Mouse (Mus musculus): ENCODE measurements around the gene Serpinh1. TPM values are rescaled to one million over a fixed set of nuclear protein-coding genes. Genes with fewer than 3 reads are reported as not detected.

The Serpinh1 gene
- polyA plus RNA-seq, 1 experiment: not detected

DNA sequence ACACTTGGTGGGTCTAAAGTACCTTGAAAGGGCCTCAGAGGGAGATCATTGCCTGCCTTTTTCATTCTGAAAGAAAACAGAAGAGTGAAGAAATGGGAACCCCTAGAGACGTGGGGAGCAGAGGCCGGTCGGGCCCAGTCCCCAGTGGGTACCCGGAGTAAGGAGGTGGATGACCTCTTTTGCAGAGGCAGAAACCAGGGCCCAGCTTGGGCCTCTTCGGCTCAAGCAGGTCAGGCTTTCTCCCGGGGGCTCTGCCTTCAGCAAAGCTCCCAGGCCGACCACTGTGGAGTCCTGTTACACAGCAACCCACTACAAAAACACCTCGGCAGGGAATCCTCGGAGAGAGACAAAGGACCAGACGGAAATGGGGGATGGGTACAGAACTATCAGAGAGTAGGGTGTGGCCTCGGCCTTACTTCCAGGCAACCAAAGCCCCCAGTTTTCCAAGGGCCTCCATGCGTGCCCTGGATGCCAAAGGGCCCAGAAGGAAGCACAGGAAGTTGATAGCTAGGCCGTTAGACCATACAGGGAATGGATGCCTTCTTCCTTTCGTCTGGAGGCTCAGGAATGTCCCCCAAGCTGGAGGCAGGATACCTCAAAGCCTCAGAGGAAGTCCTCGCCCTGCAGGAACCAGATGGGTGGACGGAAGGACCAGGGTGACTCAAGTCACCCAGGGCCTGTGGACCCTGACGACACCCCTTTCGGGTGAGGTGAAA is 1.1 kb downstream of the Serpinh1 start:
- no peak for TF ChIP-seq GATA1 (IDR thresholded peaks at IDR 0.05; ENCODE audit: low read length)

DNA sequence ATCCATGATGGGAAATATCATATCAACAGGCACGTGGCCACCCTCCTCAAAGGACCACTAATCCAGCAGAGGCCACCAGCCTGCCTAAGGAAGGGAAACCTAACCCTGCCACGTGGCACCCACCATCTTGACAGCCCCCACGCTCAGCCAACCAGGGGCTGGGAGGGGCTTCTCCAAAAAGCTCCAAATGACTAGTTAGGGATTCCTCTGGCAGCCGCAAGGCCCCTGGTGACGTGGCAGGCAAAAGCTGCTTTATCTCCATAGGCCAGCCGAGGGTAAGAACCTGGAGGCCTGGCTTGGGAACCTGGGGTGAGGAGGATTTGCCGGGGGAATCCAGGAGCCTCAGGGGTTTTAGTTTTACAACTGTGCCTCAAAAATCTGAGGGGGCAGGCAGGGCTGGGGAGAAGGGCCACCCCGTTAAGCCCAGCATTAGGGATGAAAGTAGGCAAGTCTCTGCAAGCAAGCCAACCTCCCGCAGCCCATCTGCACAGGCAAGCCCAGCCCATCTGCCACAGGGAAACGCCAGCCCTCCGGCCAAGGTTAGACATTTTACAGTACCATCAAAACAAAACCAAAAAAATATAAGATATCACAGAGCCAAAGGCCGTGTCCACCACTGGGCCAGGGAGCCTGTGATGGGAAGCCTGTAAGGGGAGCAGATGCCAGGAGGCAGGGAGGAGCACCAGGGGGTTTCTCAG is 1.8 kb downstream of the Serpinh1 start:
- TF ChIP-seq GATA1 (IDR thresholded peaks at IDR 0.05; ENCODE audit: low read length): no peak

DNA sequence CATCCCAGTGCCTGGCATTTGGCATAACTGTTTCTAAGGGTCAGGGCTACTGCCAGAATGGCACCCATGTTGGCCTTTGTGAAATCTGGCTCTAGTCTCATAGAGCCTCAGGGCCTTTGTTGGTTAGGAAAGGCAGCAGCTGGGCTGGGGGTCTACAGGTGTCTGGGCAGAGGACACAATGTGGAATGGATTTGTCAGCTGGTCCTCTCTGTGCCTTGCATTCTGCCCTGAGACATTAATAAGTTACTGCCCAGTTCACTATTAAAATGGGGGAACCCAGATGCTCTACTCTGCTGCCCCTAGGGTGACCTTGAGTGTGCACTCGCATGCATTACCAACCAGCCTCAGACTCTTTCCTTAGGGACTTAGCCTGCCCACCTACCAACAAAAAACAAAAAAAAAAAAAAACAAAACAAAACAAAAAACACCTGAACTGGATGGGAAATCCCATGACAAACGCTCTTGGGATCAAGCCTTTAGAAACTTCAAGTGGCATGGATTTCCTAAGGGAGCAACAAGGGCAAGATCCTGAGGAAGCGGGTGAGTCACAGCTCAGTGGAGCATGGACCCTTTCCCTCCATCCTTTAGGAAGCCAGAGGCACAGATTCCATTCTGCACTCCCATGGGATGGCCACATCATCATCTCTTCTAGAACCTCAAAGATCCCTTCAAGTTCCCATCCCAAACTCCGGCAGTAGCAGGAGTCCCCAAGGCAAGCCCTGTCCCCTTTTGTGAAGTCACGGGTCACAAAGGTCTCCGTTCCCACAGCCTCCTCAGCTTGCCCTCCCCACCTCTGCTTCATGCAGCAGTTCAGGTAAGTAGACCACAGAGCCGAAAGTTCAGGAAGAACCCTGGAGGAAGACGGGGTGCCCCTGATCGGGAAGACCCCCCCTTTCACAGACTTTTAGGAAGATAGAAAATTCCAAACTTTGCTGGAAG is 3.0 kb downstream of the Serpinh1 start:
- no peak for TF ChIP-seq GATA1 (IDR thresholded peaks at IDR 0.05; ENCODE audit: low read length)

DNA sequence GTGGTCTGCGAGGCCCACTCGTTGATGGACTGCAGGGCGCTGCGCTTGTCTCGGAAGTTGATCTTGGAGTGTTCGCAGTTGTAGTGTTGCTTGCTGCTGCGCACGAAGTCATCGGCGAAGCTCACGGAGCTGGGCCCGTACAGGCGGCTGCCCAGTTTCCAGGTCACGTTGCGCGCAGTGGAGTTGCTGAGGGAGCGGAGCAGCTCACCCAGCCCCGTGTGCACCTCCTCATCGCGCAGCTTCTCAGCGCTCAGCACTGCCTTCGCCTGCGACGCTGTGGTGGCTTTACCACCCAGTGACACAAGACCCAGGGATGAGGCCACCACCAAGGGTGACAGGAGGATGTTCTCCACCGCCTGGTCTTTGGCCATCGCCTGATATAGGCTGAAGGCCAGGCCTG is 4.2 kb downstream of the Serpinh1 start:
- TF ChIP-seq GATA1 (IDR thresholded peaks at IDR 0.05; ENCODE audit: low read length): no peak

DNA sequence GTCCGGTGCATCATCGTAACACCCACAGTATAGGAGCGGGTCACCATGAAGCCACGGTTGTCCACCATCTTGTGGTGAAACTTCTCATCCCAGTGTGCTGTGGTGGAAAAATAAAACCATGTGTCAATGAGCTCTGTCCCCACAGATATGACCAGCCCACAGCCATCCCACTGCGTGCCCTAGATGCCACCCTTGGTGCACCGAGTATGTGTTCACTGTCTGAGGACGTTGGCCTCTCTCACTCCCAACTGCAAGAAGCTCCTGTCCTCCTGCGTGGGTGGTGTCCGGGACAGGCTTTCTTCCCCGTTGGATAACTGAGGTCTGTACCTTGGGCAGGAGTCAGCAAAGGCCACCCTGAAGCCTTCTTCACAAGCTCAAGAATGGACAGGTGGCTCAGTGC is 5.8 kb downstream of the Serpinh1 start:
- TF ChIP-seq GATA1 (IDR thresholded peaks at IDR 0.05; ENCODE audit: low read length): no peak

DNA sequence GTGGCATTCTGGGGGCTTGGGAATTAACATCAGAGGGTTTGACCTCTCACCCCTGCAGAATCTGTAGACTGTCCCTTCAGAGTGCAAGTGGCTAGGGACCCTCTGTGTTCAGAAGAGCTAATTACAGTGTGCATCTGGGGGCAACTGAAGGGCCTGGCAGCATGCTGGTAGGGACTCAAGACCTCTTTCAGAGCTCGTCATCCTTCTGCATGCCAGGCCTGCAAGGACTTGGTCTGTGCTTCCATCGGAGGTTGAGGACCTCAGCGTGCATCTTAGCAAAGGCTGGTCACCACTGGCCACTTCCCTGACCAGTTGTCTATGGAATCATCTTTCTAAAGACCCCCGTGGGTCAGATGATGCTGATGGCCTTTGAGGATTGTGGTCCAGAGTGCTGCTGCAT is 9.5 kb downstream of the Serpinh1 start:
- TF ChIP-seq GATA1 (IDR thresholded peaks at IDR 0.05; ENCODE audit: low read length): no peak

DNA sequence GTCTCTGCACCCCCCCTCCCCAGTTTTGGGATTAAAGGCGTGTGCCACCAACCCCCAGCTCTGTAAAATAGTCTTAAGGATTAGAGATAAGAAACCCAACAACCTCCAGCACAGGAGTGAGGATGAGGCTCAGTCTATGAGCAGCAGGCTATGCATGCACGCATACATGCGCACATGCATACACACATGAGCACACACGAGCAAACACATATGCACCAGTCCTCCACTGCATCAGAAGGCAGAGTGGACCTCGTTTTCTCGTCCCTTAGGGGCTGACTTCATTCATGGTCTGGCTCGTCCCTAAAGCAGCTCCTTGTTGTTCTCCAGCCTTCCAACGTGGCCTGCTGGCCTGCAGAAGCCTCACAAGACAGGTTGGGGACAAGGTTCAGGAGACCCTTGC is 12.3 kb downstream of the Serpinh1 start:
- TF ChIP-seq GATA1 (IDR thresholded peaks at IDR 0.05; ENCODE audit: low read length): no peak

DNA sequence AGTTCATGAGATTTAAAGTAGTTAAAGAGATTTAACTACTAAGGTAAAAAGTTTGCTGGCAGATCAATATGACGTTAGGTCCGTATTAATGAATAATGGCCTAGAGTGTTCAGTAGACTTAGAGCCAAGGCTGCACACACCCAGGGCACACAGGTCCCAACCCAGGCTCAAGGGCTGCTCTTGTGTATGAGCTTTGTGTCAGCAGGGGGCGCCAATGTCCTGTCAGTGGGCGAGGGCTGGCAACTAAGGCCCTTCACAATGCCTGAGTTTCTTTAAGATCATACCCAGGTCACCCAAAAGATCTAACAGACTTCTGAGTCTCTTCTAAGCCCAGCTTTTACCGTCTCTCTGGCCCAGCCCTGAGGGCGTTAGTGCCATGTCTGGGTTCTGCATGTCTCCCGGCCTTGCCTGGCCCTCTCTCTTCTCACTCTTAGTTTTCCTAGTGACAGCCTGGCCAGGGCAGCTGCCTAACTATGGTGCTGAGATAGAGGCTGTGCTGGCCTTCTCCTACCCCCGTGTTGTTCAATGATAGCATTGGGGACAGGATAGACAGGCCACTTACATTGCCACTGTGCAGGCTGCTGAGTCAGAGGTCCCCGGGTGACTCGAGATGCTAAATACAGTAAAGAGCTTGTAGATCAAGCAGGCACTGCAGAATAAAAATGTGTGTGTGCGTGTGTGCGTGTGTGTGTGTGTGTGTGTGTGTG is 20.1 kb downstream of the Serpinh1 start:
- TF ChIP-seq GATA1 (IDR thresholded peaks at IDR 0.05; ENCODE audit: low read length): no peak

DNA sequence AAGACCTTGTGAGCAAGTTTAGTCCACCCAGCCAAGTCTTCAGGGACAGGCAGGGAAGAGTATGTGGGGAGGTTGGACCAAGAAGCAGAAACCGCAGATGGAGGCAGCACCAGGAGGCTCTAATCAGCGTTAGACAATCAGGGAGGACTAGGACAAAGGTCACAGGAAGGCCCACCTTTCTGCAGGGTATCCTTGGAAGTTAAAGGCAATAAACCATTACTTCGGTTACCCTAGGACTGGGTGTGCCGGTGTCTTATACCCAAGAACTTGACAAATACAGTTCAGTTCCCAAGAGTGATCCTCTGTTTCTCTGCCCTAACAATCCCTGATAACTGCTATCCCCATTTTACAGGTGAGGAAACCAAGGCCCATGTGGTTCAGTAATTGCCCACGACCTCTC is 23.0 kb downstream of the Serpinh1 start:
- TF ChIP-seq GATA1 (IDR thresholded peaks at IDR 0.05; ENCODE audit: low read length): no peak

DNA sequence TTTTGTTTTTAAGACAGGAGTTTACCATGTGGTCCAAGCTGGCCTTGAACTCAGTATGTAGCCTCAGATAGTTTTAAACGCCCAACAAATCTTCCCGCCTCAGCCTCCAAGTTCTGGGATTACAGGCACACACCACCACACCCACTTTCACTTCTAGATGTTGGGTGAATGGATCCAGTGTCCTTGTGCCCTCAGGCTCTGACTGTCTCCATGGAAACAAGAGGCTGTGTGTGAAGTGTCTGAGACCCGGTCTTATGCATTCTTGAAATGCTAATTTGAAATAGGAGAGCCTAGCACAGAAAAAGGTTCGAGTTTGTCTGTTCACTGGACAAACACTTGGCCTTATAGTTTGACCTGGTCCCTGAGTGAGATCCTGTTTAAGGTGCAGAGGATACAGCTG is 24.2 kb downstream of the Serpinh1 start:
- no peak for TF ChIP-seq GATA1 (IDR thresholded peaks at IDR 0.05; ENCODE audit: low read length)

DNA sequence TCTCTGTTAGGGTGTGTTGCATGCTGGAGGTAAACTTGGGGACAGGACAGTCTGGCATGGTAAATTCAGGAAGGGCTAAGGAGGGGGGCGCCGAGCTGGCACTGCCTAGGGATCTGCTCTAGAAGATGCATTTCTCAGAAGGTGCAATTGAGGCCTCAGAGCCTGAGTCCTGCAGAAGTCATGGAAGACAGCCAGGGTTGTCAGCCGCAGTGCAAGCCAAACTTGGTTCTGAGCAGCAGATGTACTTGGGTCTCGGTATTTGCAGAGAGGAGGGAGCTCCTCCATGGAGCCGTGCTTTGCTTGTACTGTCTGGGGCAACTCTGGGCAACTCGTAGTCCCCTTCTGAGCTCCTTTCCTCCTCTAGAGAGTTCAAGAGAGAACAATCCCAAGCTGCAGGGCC is 26.9 kb downstream of the Serpinh1 start:
- no peak for TF ChIP-seq GATA1 (IDR thresholded peaks at IDR 0.05; ENCODE audit: low read length)

DNA sequence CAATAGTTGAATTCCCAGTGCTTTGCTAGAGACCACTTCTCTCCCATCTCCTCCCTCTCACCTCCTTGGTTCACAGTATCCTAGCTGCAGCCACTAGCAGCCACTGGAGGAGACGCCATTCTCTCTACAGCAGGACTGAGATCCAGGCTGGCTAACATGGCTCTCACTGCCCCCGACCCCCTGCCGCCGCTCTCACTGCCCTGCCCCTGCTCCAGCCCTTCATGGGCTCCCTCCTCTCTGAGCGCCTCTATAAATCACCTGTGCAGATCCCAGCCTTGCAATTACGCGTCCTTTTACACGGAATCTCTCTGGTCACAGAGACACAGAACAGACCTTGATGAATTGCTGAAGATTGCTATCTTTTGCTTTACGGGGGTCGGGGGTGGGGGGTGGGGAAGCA is 28.2 kb downstream of the Serpinh1 start:
- TF ChIP-seq GATA1 (IDR thresholded peaks at IDR 0.05; ENCODE audit: low read length): no peak

DNA sequence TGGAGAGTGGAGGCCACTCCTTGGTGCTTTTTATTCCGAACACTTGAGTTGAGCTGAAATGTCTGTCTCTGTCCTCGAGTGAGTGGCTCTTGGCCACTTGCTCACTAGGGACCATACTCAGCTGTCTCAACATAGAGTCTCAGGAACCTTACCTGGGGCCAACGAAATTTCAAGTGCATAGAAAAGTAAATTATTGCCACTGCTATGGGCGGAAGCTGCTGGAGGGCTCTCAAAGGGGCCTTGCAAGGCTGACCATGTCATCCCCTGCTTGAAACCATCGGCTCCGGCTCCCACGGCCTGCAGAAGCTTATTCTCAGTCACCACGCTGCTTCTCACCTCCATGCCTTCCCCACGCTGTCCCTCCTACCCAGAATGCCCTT is 29.7 kb downstream of the Serpinh1 start:
- no peak for TF ChIP-seq GATA1 (IDR thresholded peaks at IDR 0.05; ENCODE audit: low read length)

DNA sequence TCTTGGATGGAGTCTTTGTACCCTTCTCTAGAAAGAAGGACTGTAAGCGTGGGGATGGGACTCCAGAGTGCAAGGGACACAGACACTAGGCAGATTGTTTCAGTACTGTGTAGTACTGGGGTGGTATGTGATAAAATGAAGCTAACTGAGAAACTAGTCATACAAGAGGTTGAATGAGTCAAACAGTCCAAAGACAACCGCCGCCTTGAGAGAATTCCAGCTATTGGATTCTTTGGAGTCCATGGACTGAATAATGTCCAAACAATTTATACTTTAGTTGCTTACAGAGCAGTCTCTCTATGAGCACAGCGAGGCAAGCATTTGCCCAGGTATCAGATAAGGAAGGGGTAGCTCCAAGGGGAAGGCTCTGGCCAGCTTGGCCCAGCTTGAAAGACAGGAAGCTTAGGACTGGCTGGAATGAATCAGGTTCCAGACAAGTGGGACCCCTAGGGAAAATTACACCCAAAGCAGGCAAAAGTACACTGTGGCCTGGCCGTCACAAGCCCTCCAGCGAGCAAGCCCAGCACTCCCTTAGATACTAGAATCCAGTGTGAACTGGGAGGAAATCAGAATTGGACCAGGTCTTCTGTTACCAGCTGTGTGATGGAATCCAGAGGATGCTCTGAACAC is 30.2 kb downstream of the Serpinh1 start:
- TF ChIP-seq GATA1 (IDR thresholded peaks at IDR 0.05; ENCODE audit: low read length): no peak

DNA sequence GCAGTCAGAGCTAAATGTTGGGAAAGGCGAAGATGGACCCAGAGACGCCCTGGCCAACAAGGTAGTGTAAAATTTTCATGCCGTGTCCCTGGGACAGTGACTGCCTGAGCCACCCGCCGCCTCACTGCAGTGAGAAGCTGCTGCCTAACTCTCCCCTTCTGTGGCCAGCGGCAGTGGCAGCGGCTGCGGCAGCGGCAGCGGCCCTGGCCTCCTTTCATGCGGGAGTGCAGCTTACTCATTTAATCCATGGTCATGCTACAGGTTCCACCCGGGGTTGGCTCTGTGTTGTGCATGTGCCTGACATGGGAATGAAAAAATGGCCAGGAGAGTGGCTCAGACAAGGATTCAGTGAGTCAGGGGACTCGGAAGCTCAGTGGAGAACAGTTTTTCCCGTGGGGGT is 32.5 kb downstream of the Serpinh1 start:
- TF ChIP-seq GATA1 (IDR thresholded peaks at IDR 0.05; ENCODE audit: low read length): no peak

Measured in G1E-ER4 (cell line).